Mouse (Mus musculus) retina, postnatal 7 days (tissue): ENCODE measurements around the gene Cd1d1.
"Not testable (repeated sequence)": the region's sequence is repeated elsewhere in the genome, so short reads cannot be mapped to it uniquely, and the experiment has no call there.

Experiments used
- DNase-seq: peaks from one replicate; pipeline ENCODE4 v3.0.0-alpha.2; 2012; ENCODE audit warnings: low read depth, low spot score

Cd1d1 gene

GRCm38 (mm10) chr3:86999415-86999740 is at the start of gene Cd1d1:
Gene Cd1d1, minus strand, starts transcription at chr3:86999441.
- no peak for DNase-seq

- DNase-seq, result no peak
These were observed 48.6 kb upstream of the Cd1d1 start for GRCm38 (mm10) chr3:87047801-87048200.

- DNase-seq, result no peak
These were observed 42.5 kb upstream of the Cd1d1 start for GRCm38 (mm10) chr3:87041733-87042132.

GRCm38 (mm10) chr3:87038500-87038899 is 39.3 kb upstream of the Cd1d1 start:
- DNase-seq, result no peak

GRCm38 (mm10) chr3:87034061-87034460 is 34.8 kb upstream of the Cd1d1 start:
- no peak for DNase-seq

- peak; percentile 64 for DNase-seq
These were observed 34.1 kb upstream of the Cd1d1 start for GRCm38 (mm10) chr3:87033357-87033756.

- peak; percentile 58 for DNase-seq
These were observed 31.6 kb upstream of the Cd1d1 start for GRCm38 (mm10) chr3:87030855-87031254.

GRCm38 (mm10) chr3:87017707-87018106 is 18.5 kb upstream of the Cd1d1 start:
- no peak for DNase-seq

GRCm38 (mm10) chr3:87017001-87017400 is 17.8 kb upstream of the Cd1d1 start:
- DNase-seq, result no peak

GRCm38 (mm10) chr3:87015931-87016330 is 16.7 kb upstream of the Cd1d1 start:
- no peak for DNase-seq

GRCm38 (mm10) chr3:87012406-87012805 is 13.2 kb upstream of the Cd1d1 start:
- DNase-seq, result not testable (repeated sequence)

GRCm38 (mm10) chr3:87008281-87008680 is 9.0 kb upstream of the Cd1d1 start:
- DNase-seq, result not testable (repeated sequence)

- no peak for DNase-seq
These were observed 1.4 kb upstream of the Cd1d1 start for GRCm38 (mm10) chr3:87000676-87001075.

GRCm38 (mm10) chr3:87000051-87000450 is 810 bp upstream of the Cd1d1 start:
- no peak for DNase-seq

GRCm38 (mm10) chr3:86998433-86999414 is 517 bp downstream of the Cd1d1 start:
- peak; percentile 42 for DNase-seq

- DNase-seq, result no peak
These were observed 3.1 kb downstream of the Cd1d1 start for GRCm38 (mm10) chr3:86996111-86996510.

- no peak for DNase-seq
These were observed 3.9 kb downstream of the Cd1d1 start for GRCm38 (mm10) chr3:86995381-86995780.

- not testable (repeated sequence) for DNase-seq
These were observed 12.3 kb downstream of the Cd1d1 start for GRCm38 (mm10) chr3:86986969-86987368.

- DNase-seq, result no peak
These were observed 12.8 kb downstream of the Cd1d1 start for GRCm38 (mm10) chr3:86986490-86986889.

- no peak for DNase-seq
These were observed 15.9 kb downstream of the Cd1d1 start for GRCm38 (mm10) chr3:86983382-86983781.

- peak; percentile 68 for DNase-seq
These were observed 22.7 kb downstream of the Cd1d1 start for GRCm38 (mm10) chr3:86976546-86976945.

GRCm38 (mm10) chr3:86975150-86975549 is 24.1 kb downstream of the Cd1d1 start:
- no peak for DNase-seq
